Mouse (Mus musculus) stomach, embryonic 16.5 days (tissue): Measurements from ENCODE around the gene Kras. TPM values are rescaled to one million over a fixed set of nuclear protein-coding genes. Genes with fewer than 3 reads are reported as not detected.

Source experiments
- ATAC-seq: fragments of 200-750 bp; cut with Nextera tagmentation; 2 replicates; pipeline ENCODE4 v1.8.0; 2017; ENCODE audit warnings: moderate number of reproducible peaks, moderate TSS enrichment; ENCODE audit not compliant: insufficient read depth, low FRiP score
- H3K27ac ChIP-seq: fragments of 300-500 bp; sonication (generic); 2 replicates; pipeline ENCODE4 v1.5.1; 2014; ENCODE audit warnings: low read length
- H3K27me3 ChIP-seq: fragments of 300-500 bp; sonication (generic); 2 replicates; pipeline ENCODE4 v1.6.1; 2014; ENCODE audit warnings: low read length, control low read depth, mixed read lengths; ENCODE audit not compliant: control insufficient read depth, insufficient read depth
- H3K36me3 ChIP-seq: fragments of 300-500 bp; sonication (generic); 2 replicates; pipeline ENCODE4 v1.6.1; 2014; ENCODE audit warnings: low read length; ENCODE audit not compliant: control insufficient read depth, insufficient read depth
- H3K4me1 ChIP-seq: fragments of 300-500 bp; sonication (generic); 2 replicates; pipeline ENCODE4 v1.6.1; 2014; ENCODE audit warnings: low read length, control low read depth, mixed read lengths; ENCODE audit not compliant: control insufficient read depth, insufficient read depth
- H3K4me2 ChIP-seq: fragments of 300-500 bp; sonication (generic); 2 replicates; pipeline ENCODE4 v1.6.1; 2014; ENCODE audit warnings: low read depth, low read length, mixed read lengths
- H3K4me3 ChIP-seq: fragments of 300-500 bp; sonication (generic); replicated peaks from 2 replicates; pipeline ENCODE4 v1.5.1; 2014; ENCODE audit warnings: mild to moderate bottlenecking, low read length
- H3K9ac ChIP-seq: fragments of 300-500 bp; sonication (generic); 2 replicates; pipeline ENCODE4 v1.6.1; 2014; ENCODE audit warnings: low read length
- H3K9me3 ChIP-seq: fragments of 300-500 bp; sonication (generic); replicated peaks from 2 replicates; pipeline ENCODE4 v1.6.1; 2016; ENCODE audit warnings: low read length, control low read depth; ENCODE audit not compliant: control insufficient read depth
- WGBS: fragments of 180-500 bp; shearing (Covaris S2); extraction: QIAGEN DNeasy Blood & Tissue Kit; methylation state at CpG from one replicate; pipeline ENCODE4 v1.1.7; 2014; 5-methylcytosine and 5-hydroxymethylcytosine counted together
- polyA plus RNA-seq: library from polyadenylated mRNA; unstranded; fragments of >200 nt; fragmentation: Nextera tagmentation; extraction: Ambion mirVana; gene quantifications from 2 replicates; pipeline ENCODE4 v1.2.1, GENCODE M21; 2015

The Kras gene
- polyA plus RNA-seq, 1 experiment from 2014 or later, result 64.9 TPM

- Histone ChIP-seq H3K9ac (no peak overlapping the region), H3K36me3 (no peaks in the 10 kb centered on the region), H3K4me2 (no peak overlapping the region), H3K9me3 (no peaks in the 10 kb centered on the region), H3K27me3 (no peaks in the 10 kb centered on the region), H3K27ac (no peak overlapping the region), H3K4me3 (no peak overlapping the region), H3K4me1 (no peaks in the 10 kb centered on the region)
- no peak for ATAC-seq
- 93% methylated on average over 1 of the region's 1 CpGs for WGBS
Observed at GRCm38 (mm10) chr6:145186096-145186495, 63.9 kb downstream of the Kras start.

- Histone ChIP-seq H3K4me1 (no peaks in the 10 kb centered on the region), H3K9me3 (no peaks in the 10 kb centered on the region), H3K36me3 (no peaks in the 10 kb centered on the region), H3K27me3 (no peaks in the 10 kb centered on the region; the same call in 1 of the 2 replicates), H3K9ac (no peak overlapping the region), H3K4me2 (no peak overlapping the region), H3K4me3 (no peak overlapping the region), H3K27ac (no peak overlapping the region)
- no peak for ATAC-seq
- WGBS, result 62% methylated on average over 8 of the region's 8 CpGs
Observed at GRCm38 (mm10) chr6:145182044-145182443, 68.0 kb downstream of the Kras start.

GRCm38 (mm10) chr6:145179665-145180064, 70.4 kb downstream of the Kras start:
- Histone ChIP-seq H3K9ac (no peak overlapping the region), H3K27me3 (no peaks in the 10 kb centered on the region; the same call in 1 of the 2 replicates), H3K4me3 (no peak overlapping the region), H3K9me3 (no peaks in the 10 kb centered on the region), H3K4me2 (no peak overlapping the region), H3K27ac (no peak overlapping the region), H3K4me1 (peaks cover 6% of the 10 kb centered on the region), H3K36me3 (no peaks in the 10 kb centered on the region)
- ATAC-seq, result no peak
- 31% methylated on average over 6 of the region's 6 CpGs for WGBS

- no peak; the same call in 1 of the 2 replicates for ATAC-seq
- peaks cover 18% of the 10 kb centered on the region for H3K4me1 ChIP-seq
Observed at GRCm38 (mm10) chr6:145176474-145176873, 73.6 kb downstream of the Kras start.

GRCm38 (mm10) chr6:145175571-145175981, 74.5 kb downstream of the Kras start:
- Histone ChIP-seq H3K27ac (no peak overlapping the region), H3K4me1 (peaks cover 18% of the 10 kb centered on the region), H3K27me3 (no peaks in the 10 kb centered on the region; the same call in 1 of the 2 replicates), H3K4me2 (peak overlapping the region; percentile 9), H3K9me3 (no peaks in the 10 kb centered on the region), H3K36me3 (no peaks in the 10 kb centered on the region), H3K4me3 (no peak overlapping the region), H3K9ac (no peak overlapping the region)
- ATAC-seq, result peak; percentile 45; the same call in 1 of the 2 replicates
- 39% methylated on average over 9 of the region's 9 CpGs for WGBS

More at GRCm38 (mm10) chr6:145176474-145176873, 73.6 kb downstream of the Kras start:
- Histone ChIP-seq H3K4me2 (no peak overlapping the region), H3K9me3 (no peaks in the 10 kb centered on the region), H3K27ac (no peak overlapping the region), H3K27me3 (no peaks in the 10 kb centered on the region; the same call in 1 of the 2 replicates), H3K36me3 (no peaks in the 10 kb centered on the region), H3K9ac (no peak overlapping the region), H3K4me3 (no peak overlapping the region)
- 63% methylated on average over 10 of the region's 10 CpGs for WGBS

GRCm38 (mm10) chr6:145173781-145174191, 76.3 kb downstream of the Kras start:
- H3K9ac ChIP-seq, result 0 out of 2 replicates have a peak overlapping the region, but pooled peaks have one; percentile 8
- peak overlapping the region; percentile 15; the same call in 1 of the 2 replicates for H3K27ac ChIP-seq
- no peak overlapping the region for H3K4me3 ChIP-seq
- H3K4me2 ChIP-seq, result peak overlapping the region; percentile 20; the same call in 1 of the 2 replicates
- H3K9me3 ChIP-seq, result no peaks in the 10 kb centered on the region
- WGBS, result 15% methylated on average over 11 of the region's 11 CpGs
- no peaks in the 10 kb centered on the region for H3K36me3 ChIP-seq
- H3K27me3 ChIP-seq, result no peaks in the 10 kb centered on the region
- H3K4me1 ChIP-seq, result peaks cover 18% of the 10 kb centered on the region
- peak; percentile 91 for ATAC-seq

- Histone ChIP-seq H3K27ac (no peak overlapping the region), H3K4me2 (no peak overlapping the region), H3K9me3 (no peaks in the 10 kb centered on the region), H3K9ac (no peak overlapping the region), H3K4me3 (no peak overlapping the region), H3K4me1 (peaks cover 18% of the 10 kb centered on the region), H3K27me3 (no peaks in the 10 kb centered on the region), H3K36me3 (no peaks in the 10 kb centered on the region)
- WGBS, result 69% methylated on average over 14 of the region's 14 CpGs
- no peak for ATAC-seq
Observed at GRCm38 (mm10) chr6:145171892-145172606, 78.0 kb downstream of the Kras start.

Other genes with a start within 250 kb of the Kras start
- gene Bcat1, start 174.1 kb downstream of the Kras start, polyA plus RNA-seq, result 15.9 and 24.1 TPM in 2 replicates
- gene Lrmp, start 134.6 kb downstream of the Kras start, polyA plus RNA-seq, result 31.4 and 37.9 TPM in 2 replicates
- gene Casc1, start 39.2 kb downstream of the Kras start, polyA plus RNA-seq, result 0.25 and 0.43 TPM in 2 replicates
- 34.8 and 39.1 TPM in 2 replicates for gene Etfrf1, start 39.1 kb downstream of the Kras start, polyA plus RNA-seq